Mouse (Mus musculus) liver, embryonic 11.5 days (tissue): Measurements from ENCODE around the gene Rsc1a1. TPM values are rescaled to one million over a fixed set of nuclear protein-coding genes. Genes with fewer than 3 reads are reported as not detected.

Source experiments
- ATAC-seq: fragments of 200-750 bp; cut with Nextera tagmentation; replicated peaks from 2 replicates; pipeline ENCODE4 v1.8.0; 2017; ENCODE audit warnings: moderate number of reproducible peaks, mild to moderate bottlenecking, moderate TSS enrichment, moderate library complexity; ENCODE audit not compliant: low FRiP score
- DNase-seq: peaks from one replicate; pipeline ENCODE4 v3.0.0-alpha.2; 2017; ENCODE audit warnings: low spot score
- H3K27ac ChIP-seq: fragments of 300-500 bp; sonication (generic); 2 replicates; pipeline ENCODE4 v1.5.1; 2014; ENCODE audit warnings: mild to moderate bottlenecking, low read depth, low read length, control low read depth
- H3K27me3 ChIP-seq: fragments of 300-500 bp; sonication (generic); replicated peaks from 2 replicates; pipeline ENCODE4 v1.6.1; 2014; ENCODE audit warnings: low read length, mixed read lengths; ENCODE audit not compliant: control insufficient read depth, insufficient read depth
- H3K36me3 ChIP-seq: fragments of 300-500 bp; sonication (generic); 2 replicates; pipeline ENCODE4 v1.6.1; 2014; ENCODE audit warnings: mild to moderate bottlenecking, low read length, moderate library complexity, mixed read lengths; ENCODE audit not compliant: control insufficient read depth, insufficient read depth
- H3K4me1 ChIP-seq: fragments of 300-500 bp; sonication (generic); replicated peaks from 2 replicates; pipeline ENCODE4 v1.6.1; 2014; ENCODE audit warnings: low read length, mixed read lengths; ENCODE audit not compliant: control insufficient read depth, insufficient read depth
- H3K4me2 ChIP-seq: fragments of 300-500 bp; sonication (generic); 2 replicates; pipeline ENCODE4 v1.6.1; 2014; ENCODE audit warnings: mild to moderate bottlenecking, control low read depth, moderate library complexity
- H3K4me3 ChIP-seq: fragments of 300-500 bp; sonication (generic); 2 replicates; pipeline ENCODE4 v1.5.1; 2014; ENCODE audit warnings: low read depth, low read length, control low read depth
- H3K9ac ChIP-seq: fragments of 300-500 bp; sonication (generic); 2 replicates; pipeline ENCODE4 v1.6.1; 2014; ENCODE audit warnings: low read depth, low read length, control low read depth
- H3K9me3 ChIP-seq: fragments of 300-500 bp; sonication (generic); 2 replicates; pipeline ENCODE4 v1.6.1; 2016; ENCODE audit warnings: low read length, inconsistent platforms, mixed read lengths; ENCODE audit not compliant: control insufficient read depth
- WGBS: fragments of 180-500 bp; shearing (Covaris S2); extraction: QIAGEN DNeasy Blood & Tissue Kit; methylation state at CpG from one replicate; pipeline ENCODE4 v1.1.7; 2014; 5-methylcytosine and 5-hydroxymethylcytosine counted together
- polyA plus RNA-seq: library from polyadenylated mRNA; unstranded; fragments of >200 nt; fragmentation: Nextera tagmentation; extraction: Ambion mirVana; gene quantifications from 2 replicates; pipeline ENCODE4 v1.2.1, GENCODE M21; 2014

Gene Rsc1a1
- polyA plus RNA-seq, 1 experiment from 2014 or later = not detected

- ATAC-seq = no peak
- H3K4me3 ChIP-seq = no peak overlapping the region
- no peaks in the 10 kb centered on the region for H3K9me3 ChIP-seq
- no peak overlapping the region for H3K27ac ChIP-seq
- no peak overlapping the region for H3K9ac ChIP-seq
- no peaks in the 10 kb centered on the region for H3K4me1 ChIP-seq
- no peaks in the 10 kb centered on the region for H3K27me3 ChIP-seq
- WGBS = 78% methylated on average over 7 of the region's 7 CpGs
- no peak for DNase-seq
- H3K4me2 ChIP-seq = no peak overlapping the region
- peaks cover 7% of the 10 kb centered on the region for H3K36me3 ChIP-seq
These were observed 42.1 kb downstream of the Rsc1a1 start for GRCm38 (mm10) chr4:141643118-141643855.

GRCm38 (mm10) chr4:141641961-141642811 lies 43.2 kb downstream of the Rsc1a1 start:
- DNase-seq = no peak
- no peaks in the 10 kb centered on the region for H3K9me3 ChIP-seq
- no peak overlapping the region for H3K4me3 ChIP-seq
- no peaks in the 10 kb centered on the region for H3K4me1 ChIP-seq
- 87% methylated on average over 25 of the region's 25 CpGs for WGBS
- H3K9ac ChIP-seq = no peak overlapping the region
- no peak overlapping the region for H3K27ac ChIP-seq
- no peak for ATAC-seq
- no peaks in the 10 kb centered on the region for H3K27me3 ChIP-seq
- peaks cover 11% of the 10 kb centered on the region for H3K36me3 ChIP-seq
- H3K4me2 ChIP-seq = no peak overlapping the region

- H3K27ac ChIP-seq = no peak overlapping the region
- ATAC-seq = no peak
- peaks cover 16% of the 10 kb centered on the region for H3K36me3 ChIP-seq
- no peaks in the 10 kb centered on the region for H3K4me1 ChIP-seq
- no peaks in the 10 kb centered on the region for H3K27me3 ChIP-seq
- no peaks in the 10 kb centered on the region for H3K9me3 ChIP-seq
- DNase-seq = no peak
- H3K9ac ChIP-seq = no peak overlapping the region
- WGBS = 86% methylated on average over 7 of the region's 7 CpGs
- H3K4me2 ChIP-seq = no peak overlapping the region
- no peak overlapping the region for H3K4me3 ChIP-seq
These were observed 44.0 kb downstream of the Rsc1a1 start for GRCm38 (mm10) chr4:141641353-141641771.

- Histone ChIP-seq H3K4me3 (no peak overlapping the region), H3K9ac (no peak overlapping the region), H3K4me1 (no peaks in the 10 kb centered on the region), H3K4me2 (no peak overlapping the region), H3K9me3 (no peaks in the 10 kb centered on the region), H3K27me3 (no peaks in the 10 kb centered on the region), H3K27ac (no peak overlapping the region), H3K36me3 (peaks cover 16% of the 10 kb centered on the region)
- 82% methylated on average over 11 of the region's 11 CpGs for WGBS
- DNase-seq = no peak
- no peak for ATAC-seq
These were observed 45.9 kb downstream of the Rsc1a1 start for GRCm38 (mm10) chr4:141639474-141639873.

GRCm38 (mm10) chr4:141636693-141637092 lies 48.7 kb downstream of the Rsc1a1 start:
- peaks cover 25% of the 10 kb centered on the region for H3K36me3 ChIP-seq
- no peak overlapping the region for H3K27ac ChIP-seq
- no peak overlapping the region for H3K4me2 ChIP-seq
- no peak for ATAC-seq
- no peak overlapping the region for H3K4me3 ChIP-seq
- no peak overlapping the region for H3K9ac ChIP-seq
- WGBS = 90% methylated on average over 5 of the region's 5 CpGs
- no peaks in the 10 kb centered on the region for H3K9me3 ChIP-seq
- no peaks in the 10 kb centered on the region for H3K4me1 ChIP-seq
- H3K27me3 ChIP-seq = no peaks in the 10 kb centered on the region
- no peak for DNase-seq

- H3K36me3 ChIP-seq = peaks cover 32% of the 10 kb centered on the region
- WGBS = 78% methylated on average over 9 of the region's 9 CpGs
- no peak for DNase-seq
These were observed 49.4 kb downstream of the Rsc1a1 start for GRCm38 (mm10) chr4:141635991-141636390.

More at GRCm38 (mm10) chr4:141635991-141636390, 49.4 kb downstream of the Rsc1a1 start:
- H3K4me2 ChIP-seq = no peak overlapping the region
- H3K27ac ChIP-seq = no peak overlapping the region
- ATAC-seq = no peak
- no peaks in the 10 kb centered on the region for H3K27me3 ChIP-seq
- no peaks in the 10 kb centered on the region for H3K4me1 ChIP-seq
- no peak overlapping the region for H3K4me3 ChIP-seq
- no peaks in the 10 kb centered on the region for H3K9me3 ChIP-seq
- H3K9ac ChIP-seq = no peak overlapping the region

Other genes with a start within 250 kb of the Rsc1a1 start
- not detected in 2 replicates for gene Srarp, start 249.5 kb downstream of the Rsc1a1 start, polyA plus RNA-seq
- 24.3 and 26.4 TPM in 2 replicates for gene Zbtb17, start 240.9 kb downstream of the Rsc1a1 start, polyA plus RNA-seq
- gene Spen, start 147.0 kb downstream of the Rsc1a1 start, polyA plus RNA-seq = 9.1 and 10.4 TPM in 2 replicates
- 15.4 and 17.0 TPM in 2 replicates for gene Fblim1, start 79.5 kb downstream of the Rsc1a1 start, polyA plus RNA-seq
- gene Tmem82, start 67.0 kb downstream of the Rsc1a1 start, polyA plus RNA-seq = 3.3 and 3.7 TPM in 2 replicates
- not detected in 2 replicates for gene Slc25a34, start 61.8 kb downstream of the Rsc1a1 start, polyA plus RNA-seq
- 2.1 and 3.4 TPM in 2 replicates for gene Plekhm2, start 20.7 kb downstream of the Rsc1a1 start, polyA plus RNA-seq
- gene Ddi2, start 37.8 kb upstream of the Rsc1a1 start, polyA plus RNA-seq = 29.3 and 31.4 TPM in 2 replicates
- 16.0 and 18.0 TPM in 2 replicates for gene Agmat, start 61.1 kb upstream of the Rsc1a1 start, polyA plus RNA-seq
- gene Dnajc16, start 105.3 kb upstream of the Rsc1a1 start, polyA plus RNA-seq = 4.0 and 4.2 TPM in 2 replicates
- gene Casp9, start 108.0 kb upstream of the Rsc1a1 start, polyA plus RNA-seq = 16.5 and 18.3 TPM in 2 replicates
- not detected in 2 replicates for gene Cela2a, start 140.6 kb upstream of the Rsc1a1 start, polyA plus RNA-seq
- not detected in 2 replicates for gene Ctrc, start 160.8 kb upstream of the Rsc1a1 start, polyA plus RNA-seq
- gene Efhd2, start 189.3 kb upstream of the Rsc1a1 start, polyA plus RNA-seq = 62.1 and 69.1 TPM in 2 replicates